Mouse (Mus musculus): ENCODE data around the gene Cnn3. TPM values are rescaled to one million over a fixed set of nuclear protein-coding genes. Genes with fewer than 3 reads are reported as not detected.

Gene Cnn3
- total RNA-seq, 1 experiment, result 241 TPM

DNA sequence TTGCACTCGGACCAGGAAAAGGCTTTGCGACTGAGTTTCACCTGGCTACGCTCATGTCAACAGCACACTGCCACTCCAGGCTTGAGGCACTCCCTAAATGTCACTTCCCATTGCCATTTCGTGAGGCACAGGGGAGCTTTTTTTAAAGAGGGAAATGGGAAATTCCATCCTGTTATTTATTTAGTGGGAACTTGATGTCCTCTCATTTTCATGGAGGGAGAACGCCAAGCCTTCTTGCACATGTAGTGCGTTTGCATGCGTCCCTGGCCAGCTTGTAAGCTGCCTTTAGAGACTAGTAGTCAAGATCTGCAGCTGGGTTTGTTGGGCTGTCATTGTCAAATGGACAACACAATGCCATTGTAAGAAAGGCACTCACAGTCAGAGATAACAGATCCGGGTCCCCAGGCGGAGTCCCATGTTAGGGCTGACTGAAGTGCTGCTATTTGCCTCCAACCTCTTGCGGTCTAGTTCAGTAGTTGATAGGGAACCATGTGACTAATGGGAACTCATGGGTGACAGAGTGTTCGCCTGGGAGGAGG lies 13.4 kb downstream of the Cnn3 start:
- peaks cover 13% of the 10 kb centered on the region; the same call in 1 of the 2 replicates for H3K36me3 ChIP-seq (ENCODE audit: control insufficient read depth, insufficient read depth, low read length, poor library complexity, severe bottlenecking)
- no peak for DNase-seq (ENCODE audit: low read depth, low spot score)
- in situ Hi-C loops (cut with MboI; ENCODE audit: low sequenced_read_pairs in 2 of 2, unreplicated experiment in 2 of 2), result no loop called here
- TF ChIP-seq MAFK (IDR thresholded peaks at IDR 0.05; ENCODE audit: insufficient read depth, low read depth, low read length), result no peak
- TF ChIP-seq CHD2 (IDR thresholded peaks at IDR 0.05; ENCODE audit: low read depth, low read length), result no peak
- no peak for TF ChIP-seq HCFC1 (IDR thresholded peaks at IDR 0.05; ENCODE audit: borderline replicate concordance, insufficient read depth, low read length)
- no peak for TF ChIP-seq ZNF384 (IDR thresholded peaks at IDR 0.05; ENCODE audit: low read depth, low read length)
- no peak for TF ChIP-seq ZC3H11A (IDR thresholded peaks at IDR 0.05; ENCODE audit: borderline replicate concordance, low read depth, low read length)
- no peak overlapping the region for H3K4me3 ChIP-seq (ENCODE audit: insufficient read depth in 1 of 2, low read depth in 1 of 2, low read length in 2 of 2, poor library complexity in 1 of 2, severe bottlenecking in 1 of 2)
- H3K9me3 ChIP-seq (ENCODE audit: control insufficient read depth, insufficient read depth, low read depth, low read length), result no peaks in the 10 kb centered on the region
- no peak overlapping the region for H3K9ac ChIP-seq (ENCODE audit: insufficient read depth, low read depth, low read length, poor library complexity, severe bottlenecking)
- no peak overlapping the region for H3K27ac ChIP-seq (ENCODE audit: insufficient read depth, low read depth, low read length, poor library complexity, severe bottlenecking)
- H3K4me1 ChIP-seq (ENCODE audit: control insufficient read depth in 2 of 2, insufficient read depth in 2 of 2, low read length in 2 of 2, poor library complexity in 1 of 2), result peaks cover 28 to 42% of the 10 kb centered on the region in 2 experiments

- H3K9me3 ChIP-seq (ENCODE audit: control insufficient read depth, insufficient read depth, low read depth, low read length), result no peaks in the 10 kb centered on the region
- no peak for DNase-seq (ENCODE audit: low read depth, low spot score)
- no peak overlapping the region for H3K27ac ChIP-seq (ENCODE audit: insufficient read depth, low read depth, low read length, poor library complexity, severe bottlenecking)
- no peak overlapping the region for H3K4me3 ChIP-seq (ENCODE audit: insufficient read depth in 1 of 2, low read depth in 1 of 2, low read length in 2 of 2, poor library complexity in 1 of 2, severe bottlenecking in 1 of 2)
- no peak for TF ChIP-seq ZNF384 (IDR thresholded peaks at IDR 0.05; ENCODE audit: low read depth, low read length)
- no peak overlapping the region for H3K9ac ChIP-seq (ENCODE audit: insufficient read depth, low read depth, low read length, poor library complexity, severe bottlenecking)
- peaks cover 8% of the 10 kb centered on the region; the same call in 1 of the 2 replicates for H3K36me3 ChIP-seq (ENCODE audit: control insufficient read depth, insufficient read depth, low read length, poor library complexity, severe bottlenecking)
- in situ Hi-C loops (cut with MboI; ENCODE audit: low sequenced_read_pairs in 2 of 2, unreplicated experiment in 2 of 2), result no loop called here
- peaks cover 26 to 37% of the 10 kb centered on the region in 2 experiments for H3K4me1 ChIP-seq (ENCODE audit: control insufficient read depth in 2 of 2, insufficient read depth in 2 of 2, low read length in 2 of 2, poor library complexity in 1 of 2)
Observed at GRCm38 (mm10) chr3:121441504-121441903, 15.2 kb downstream of the Cnn3 start.

DNA sequence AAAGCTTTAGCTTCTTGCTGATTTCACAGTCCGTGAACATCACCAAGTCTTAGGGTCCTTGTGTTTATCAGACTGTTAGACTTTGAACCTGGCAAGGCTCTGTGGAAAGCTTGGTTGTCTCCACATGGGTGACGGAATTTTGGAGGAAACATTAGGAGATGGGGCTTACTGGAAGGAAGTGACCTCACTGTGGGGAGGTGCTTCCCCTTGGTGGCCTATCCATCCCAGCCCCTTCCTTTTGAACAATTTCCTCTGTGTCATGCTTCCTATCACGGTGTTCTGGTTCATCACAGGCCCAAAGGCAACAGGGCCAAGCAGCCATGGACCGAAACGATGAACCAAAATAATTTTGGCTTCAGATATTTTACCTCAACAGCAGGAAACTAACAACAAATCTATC lies 16.0 kb downstream of the Cnn3 start:
- H3K27ac ChIP-seq (ENCODE audit: insufficient read depth, low read depth, low read length, poor library complexity, severe bottlenecking), result no peak overlapping the region
- peaks cover 19 to 35% of the 10 kb centered on the region in 2 experiments for H3K4me1 ChIP-seq (ENCODE audit: control insufficient read depth in 2 of 2, insufficient read depth in 2 of 2, low read length in 2 of 2, poor library complexity in 1 of 2)
- H3K36me3 ChIP-seq (ENCODE audit: control insufficient read depth, insufficient read depth, low read length, poor library complexity, severe bottlenecking), result peaks cover 8% of the 10 kb centered on the region; the same call in 1 of the 2 replicates
- DNase-seq (ENCODE audit: low read depth, low spot score), result no peak
- H3K4me3 ChIP-seq (ENCODE audit: insufficient read depth in 1 of 2, low read depth in 1 of 2, low read length in 2 of 2, poor library complexity in 1 of 2, severe bottlenecking in 1 of 2), result no peak overlapping the region
- no peaks in the 10 kb centered on the region for H3K9me3 ChIP-seq (ENCODE audit: control insufficient read depth, insufficient read depth, low read depth, low read length)
- TF ChIP-seq HCFC1 (IDR thresholded peaks at IDR 0.05; ENCODE audit: borderline replicate concordance, insufficient read depth, low read length) (no peak), MAFK (IDR thresholded peaks at IDR 0.05; ENCODE audit: insufficient read depth, low read depth, low read length) (no peak), ZC3H11A (IDR thresholded peaks at IDR 0.05; ENCODE audit: borderline replicate concordance, low read depth, low read length) (no peak), ZNF384 (IDR thresholded peaks at IDR 0.05; ENCODE audit: low read depth, low read length) (no peak), CHD2 (IDR thresholded peaks at IDR 0.05; ENCODE audit: low read depth, low read length) (no peak)
- in situ Hi-C loops (cut with MboI; ENCODE audit: low sequenced_read_pairs in 2 of 2, unreplicated experiment in 2 of 2), result no loop called here
- H3K9ac ChIP-seq (ENCODE audit: insufficient read depth, low read depth, low read length, poor library complexity, severe bottlenecking), result no peak overlapping the region

GRCm38 (mm10) chr3:121443861-121444271 lies 17.6 kb downstream of the Cnn3 start:
- no peak for DNase-seq (ENCODE audit: low read depth, low spot score)
- H3K4me1 ChIP-seq (ENCODE audit: control insufficient read depth in 2 of 2, insufficient read depth in 2 of 2, low read length in 2 of 2, poor library complexity in 1 of 2), result peaks cover 19 to 35% of the 10 kb centered on the region in 2 experiments
- H3K36me3 ChIP-seq (ENCODE audit: control insufficient read depth, insufficient read depth, low read length, poor library complexity, severe bottlenecking), result peaks cover 7% of the 10 kb centered on the region; the same call in 1 of the 2 replicates
- H3K4me3 ChIP-seq (ENCODE audit: insufficient read depth in 1 of 2, low read depth in 1 of 2, low read length in 2 of 2, poor library complexity in 1 of 2, severe bottlenecking in 1 of 2), result no peak overlapping the region
- no peaks in the 10 kb centered on the region for H3K9me3 ChIP-seq (ENCODE audit: control insufficient read depth, insufficient read depth, low read depth, low read length)
- in situ Hi-C loops (cut with MboI; ENCODE audit: low sequenced_read_pairs in 2 of 2, unreplicated experiment in 2 of 2), result no loop called here
- no peak overlapping the region for H3K27ac ChIP-seq (ENCODE audit: insufficient read depth, low read depth, low read length, poor library complexity, severe bottlenecking)
- TF ChIP-seq ZNF384 (IDR thresholded peaks at IDR 0.05; ENCODE audit: low read depth, low read length) (no peak), HCFC1 (IDR thresholded peaks at IDR 0.05; ENCODE audit: borderline replicate concordance, insufficient read depth, low read length) (no peak)
- H3K9ac ChIP-seq (ENCODE audit: insufficient read depth, low read depth, low read length, poor library complexity, severe bottlenecking), result no peak overlapping the region

DNA sequence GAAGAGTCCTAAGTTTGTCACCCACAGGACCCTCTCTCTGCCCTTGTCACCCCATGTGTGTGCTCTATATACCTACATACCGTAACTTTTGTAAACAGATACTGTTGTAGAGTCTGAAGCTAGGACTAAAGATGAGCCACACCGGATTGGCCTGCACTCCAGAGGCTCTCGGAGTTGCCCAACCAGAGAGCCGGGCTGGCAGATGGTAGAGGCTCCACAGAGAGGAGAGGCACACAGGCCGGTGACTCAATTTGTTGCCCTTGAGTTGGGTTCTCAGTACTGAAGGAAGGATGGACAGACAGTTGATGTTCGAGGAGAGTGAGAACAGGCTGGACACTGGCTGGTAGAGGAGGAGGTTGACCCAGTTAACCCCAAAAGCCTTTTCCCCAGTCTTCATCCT lies 18.1 kb downstream of the Cnn3 start:
- in situ Hi-C loops (cut with MboI; ENCODE audit: low sequenced_read_pairs in 2 of 2, unreplicated experiment in 2 of 2), result no loop called here
- no peak overlapping the region for H3K4me3 ChIP-seq (ENCODE audit: insufficient read depth in 1 of 2, low read depth in 1 of 2, low read length in 2 of 2, poor library complexity in 1 of 2, severe bottlenecking in 1 of 2)
- H3K4me1 ChIP-seq (ENCODE audit: control insufficient read depth in 2 of 2, insufficient read depth in 2 of 2, low read length in 2 of 2, poor library complexity in 1 of 2), result peaks cover 18 to 33% of the 10 kb centered on the region in 2 experiments
- peaks cover 7% of the 10 kb centered on the region; the same call in 1 of the 2 replicates for H3K36me3 ChIP-seq (ENCODE audit: control insufficient read depth, insufficient read depth, low read length, poor library complexity, severe bottlenecking)
- no peak overlapping the region for H3K27ac ChIP-seq (ENCODE audit: insufficient read depth, low read depth, low read length, poor library complexity, severe bottlenecking)
- no peaks in the 10 kb centered on the region for H3K9me3 ChIP-seq (ENCODE audit: control insufficient read depth, insufficient read depth, low read depth, low read length)
- TF ChIP-seq CHD2 (IDR thresholded peaks at IDR 0.05; ENCODE audit: low read depth, low read length), result no peak
- TF ChIP-seq MAFK (IDR thresholded peaks at IDR 0.05; ENCODE audit: insufficient read depth, low read depth, low read length), result no peak
- no peak for TF ChIP-seq ZC3H11A (IDR thresholded peaks at IDR 0.05; ENCODE audit: borderline replicate concordance, low read depth, low read length)
- TF ChIP-seq ZNF384 (IDR thresholded peaks at IDR 0.05; ENCODE audit: low read depth, low read length), result no peak
- no peak for TF ChIP-seq HCFC1 (IDR thresholded peaks at IDR 0.05; ENCODE audit: borderline replicate concordance, insufficient read depth, low read length)
- DNase-seq (ENCODE audit: low read depth, low spot score), result no peak
- H3K9ac ChIP-seq (ENCODE audit: insufficient read depth, low read depth, low read length, poor library complexity, severe bottlenecking), result no peak overlapping the region
